In genomic region chr7:116038511-116038910, GRCm38 (mm10) we compare ENCODE assay signal across 8 mouse cellular contexts. TPM values are rescaled to one million over a fixed set of nuclear protein-coding genes. Genes with fewer than 3 reads are reported as not detected.
DNase-seq lines count a peak whose midpoint lies in the region; ATAC-seq lines count a peak whose summit lies in the region.

Gene Sox6 (minus strand): TSS chr7:116038796.

- intact Hi-C loops in heart, postnatal 10 days (cut with DNase I) = loop anchor here (10.0 kb wide), 3 partner anchors 284 to 904 kb away; no protein-coding TSS in a partner anchor

- ATAC-seq in erythroid progenitor cell, adult 5-6 weeks (replicated peaks; ENCODE audit: low FRiP score, poor library complexity, severe bottlenecking) = no peak
- ATAC-seq in megakaryocyte-erythroid progenitor cell, adult 5-6 weeks (replicated peaks; ENCODE audit: low FRiP score, low TSS enrichment, poor library complexity, severe bottlenecking) = no peak

- DNase-seq in ovary, postnatal 36 days (ENCODE audit: low spot score) = peak; percentile 36
- DNase-seq in ovary, adult 18-20 months (ENCODE audit: low spot score) = no peak
- DNase-seq in heart, postnatal 10 days = no peak
- DNase-seq in left cerebral cortex, adult 8-10 months (ENCODE audit: low spot score in 2 of 2) = no peak
- no peak for DNase-seq in yolk sac, embryonic 10.5 days (ENCODE audit: low spot score)
- no peak for DNase-seq in T-cell, adult 2 months (ENCODE audit: low spot score)

RNA-seq across cellular contexts. Expression of gene Sox6, which starts in this region (rescaled TPM):
- total RNA-seq in erythroid progenitor cell, adult 5-6 weeks (2015; ENCODE audit: low replicate concordance) = 1,078 and 1,095 TPM in 2 replicates
- 892 and 1,010 TPM in 2 replicates for total RNA-seq in erythroid progenitor cell, adult 5-6 weeks (2017; ENCODE audit: low replicate concordance)
- total RNA-seq in heart, postnatal 10 days (2021) = 10 to 100 TPM; 22.9 to 30.3 TPM
- total RNA-seq in left cerebral cortex, adult 8-10 months (2022) = 10 to 100 TPM; 26.5 to 36.8 (median 31.9) TPM
- total RNA-seq in megakaryocyte-erythroid progenitor cell, adult 5-6 weeks (2014; fragmentation: Nextera tagmentation) = 12.9 and 18.2 TPM in 2 replicates
- 5.8 and 10.2 TPM in 2 replicates for total RNA-seq in megakaryocyte-erythroid progenitor cell, adult 5-6 weeks (2017)

Comparison
In these comparisons a context has a peak if more than half of its experiments do, and no peak if none do; other contexts are left out.
1. RNA of gene Sox6 (total RNA-seq): 892 to 1,095 TPM in erythroid progenitor cell, adult 5-6 weeks; 26.5 to 36.8 TPM in left cerebral cortex, adult 8-10 months, 22.9 to 30.3 TPM in heart, postnatal 10 days and 5.8 to 18.2 TPM in megakaryocyte-erythroid progenitor cell, adult 5-6 weeks; every median in the first group is over 10 times any median in the second.